Mouse (Mus musculus) monocyte, adult 2 months (primary cell): Measurements from ENCODE around the gene Cd2.

Experiments used
- DNase-seq, 2 experiments: peaks; one replicate each; pipeline ENCODE4 v3.0.0; 2022; ENCODE audit warnings: low spot score in 2 of 2, low read depth in 1 of 2

Cd2 gene

DNA sequence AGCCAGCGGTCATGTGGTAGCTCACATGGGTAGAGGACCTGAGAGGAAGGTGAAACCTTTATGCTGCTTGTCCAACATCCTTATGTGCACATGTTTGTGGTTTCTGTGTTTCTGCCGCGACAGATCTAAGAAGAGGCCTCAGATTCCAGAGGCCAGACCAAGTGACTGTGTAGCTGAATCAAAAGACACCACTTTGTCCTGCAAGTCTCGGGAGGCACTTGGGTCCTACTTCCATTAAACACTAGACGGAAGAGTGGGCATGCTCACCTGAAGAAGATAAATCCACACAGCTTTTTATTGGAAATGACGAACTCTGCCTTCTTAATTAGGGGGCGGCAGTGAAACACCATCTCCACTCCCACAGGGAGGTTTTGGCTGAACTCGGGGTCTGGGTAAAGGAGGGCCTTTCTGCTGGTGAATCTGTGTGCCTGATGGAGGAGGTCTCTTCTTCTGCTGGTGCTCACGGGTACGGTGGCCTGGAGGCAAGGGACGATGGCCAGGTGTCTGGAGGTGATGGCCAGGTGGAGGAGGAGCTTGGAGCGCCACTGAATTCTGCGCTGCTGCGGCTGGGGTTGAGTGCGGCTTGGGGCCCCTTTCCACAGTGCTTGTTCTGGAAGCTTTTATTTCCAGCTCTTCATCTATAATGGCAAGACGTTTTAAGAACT is 12.0 kb downstream of the Cd2 start:
- DNase-seq: no peak

DNA sequence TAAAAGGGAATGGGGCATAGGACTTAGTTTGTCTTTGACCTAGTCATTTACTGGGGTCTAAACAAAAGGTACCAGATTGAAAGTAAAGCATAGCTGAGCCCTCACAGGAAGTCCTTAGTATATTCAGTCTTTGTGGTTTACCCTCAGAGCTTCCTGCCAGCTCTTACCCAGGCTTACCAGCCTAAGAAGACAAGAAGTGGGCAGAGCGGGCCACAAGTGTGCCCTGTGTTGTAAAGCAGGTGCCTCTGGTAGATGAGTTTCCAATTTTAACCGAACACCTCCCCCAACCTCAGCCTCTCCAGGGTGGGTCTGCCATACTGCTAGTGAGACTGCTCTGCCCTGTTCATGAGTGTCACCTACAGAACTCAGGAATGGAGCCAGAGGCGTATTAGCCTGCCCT is 12.9 kb downstream of the Cd2 start:
- no peak for DNase-seq

DNA sequence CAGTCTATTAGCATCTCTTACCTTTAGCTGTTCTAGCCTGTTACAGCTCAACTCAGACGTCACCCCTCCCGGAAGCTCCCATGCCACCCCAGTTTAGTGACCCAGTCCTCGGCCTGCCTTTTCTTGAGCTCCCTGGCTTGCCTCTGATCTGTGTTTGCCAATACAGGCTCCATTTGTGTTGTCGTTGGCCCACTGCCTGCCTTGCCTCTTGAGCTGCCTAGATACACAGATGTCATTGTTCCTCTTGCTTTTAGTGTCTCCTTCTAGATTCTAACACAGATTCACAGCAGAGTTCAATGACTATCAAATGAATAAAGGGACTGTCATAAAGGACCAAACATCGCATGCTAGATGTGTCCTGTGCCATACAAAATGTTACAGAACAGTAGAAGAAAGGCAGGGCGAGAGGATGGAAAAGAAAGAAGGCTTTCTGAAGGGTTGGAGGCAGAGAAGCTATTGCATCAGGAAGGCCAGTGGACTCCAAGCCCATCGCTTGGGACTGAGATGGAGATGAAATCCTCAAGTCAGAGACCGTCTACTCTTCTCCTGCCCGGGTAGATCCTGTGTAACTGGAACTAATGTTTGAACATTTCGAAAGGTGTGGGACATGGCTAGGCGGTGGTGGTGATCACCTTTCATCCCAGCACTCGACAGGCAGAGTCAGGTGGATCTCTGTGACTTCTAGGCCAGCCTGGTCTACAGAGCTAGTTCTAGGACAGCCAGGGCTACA is 13.5 kb downstream of the Cd2 start:
- no peak for DNase-seq

DNA sequence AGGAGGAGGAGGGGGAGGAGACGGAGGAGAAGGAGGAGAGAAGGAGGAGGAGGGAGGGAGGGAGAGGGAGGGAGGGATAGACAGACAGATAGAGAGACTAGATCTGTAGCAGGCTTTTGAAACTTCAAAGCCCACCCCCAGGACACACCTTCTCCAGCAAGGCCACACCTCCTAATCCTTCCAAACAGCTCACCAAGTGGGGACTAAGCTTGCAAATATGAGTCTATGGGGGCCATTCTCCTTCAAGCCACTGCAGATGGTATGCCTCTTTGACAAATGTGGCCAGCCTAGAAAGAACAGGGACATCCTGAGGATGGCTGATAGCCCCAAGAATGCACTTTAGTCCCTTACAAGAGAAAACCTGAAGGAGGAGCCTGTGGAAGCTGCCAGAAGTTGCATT is 15.6 kb downstream of the Cd2 start:
- no peak for DNase-seq

DNA sequence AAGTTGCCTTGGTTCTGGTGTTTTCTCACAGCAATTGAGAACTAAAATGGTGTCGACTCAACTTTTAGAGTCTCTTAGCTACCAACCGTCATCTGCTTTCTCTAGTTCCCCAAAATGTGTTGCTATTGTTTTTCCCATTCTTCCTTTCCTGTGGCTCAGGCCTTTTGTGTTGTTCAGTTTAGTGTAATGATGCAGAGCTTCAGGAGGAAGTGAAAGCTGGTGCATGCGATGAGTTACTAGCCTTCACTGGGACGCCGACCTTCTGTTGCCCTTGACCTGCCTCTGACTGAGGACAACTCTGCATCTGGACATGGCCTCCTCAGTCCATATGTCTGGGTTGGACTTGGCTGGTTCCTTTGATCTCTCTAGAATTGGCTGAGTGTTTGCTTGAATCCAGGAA is 16.9 kb downstream of the Cd2 start:
- DNase-seq: no peak

DNA sequence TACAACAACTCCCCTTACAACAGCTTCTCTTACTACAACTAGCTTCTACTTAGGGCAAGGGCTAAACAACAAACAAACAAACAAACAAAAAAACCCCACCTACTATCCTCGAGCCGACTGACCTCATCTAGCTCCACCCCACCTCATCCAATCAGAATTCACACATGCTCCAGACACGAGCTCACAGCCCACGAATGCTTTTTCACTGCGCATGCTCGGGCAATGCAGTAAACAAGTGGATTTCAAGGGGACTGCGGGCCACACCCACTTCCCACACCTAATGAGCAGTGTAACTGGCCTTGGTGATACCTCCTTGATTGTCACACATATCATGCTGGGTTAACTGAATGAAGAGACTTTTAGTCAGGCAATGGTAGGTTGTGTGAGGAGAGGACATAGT is 19.4 kb downstream of the Cd2 start:
- DNase-seq: no peak

DNA sequence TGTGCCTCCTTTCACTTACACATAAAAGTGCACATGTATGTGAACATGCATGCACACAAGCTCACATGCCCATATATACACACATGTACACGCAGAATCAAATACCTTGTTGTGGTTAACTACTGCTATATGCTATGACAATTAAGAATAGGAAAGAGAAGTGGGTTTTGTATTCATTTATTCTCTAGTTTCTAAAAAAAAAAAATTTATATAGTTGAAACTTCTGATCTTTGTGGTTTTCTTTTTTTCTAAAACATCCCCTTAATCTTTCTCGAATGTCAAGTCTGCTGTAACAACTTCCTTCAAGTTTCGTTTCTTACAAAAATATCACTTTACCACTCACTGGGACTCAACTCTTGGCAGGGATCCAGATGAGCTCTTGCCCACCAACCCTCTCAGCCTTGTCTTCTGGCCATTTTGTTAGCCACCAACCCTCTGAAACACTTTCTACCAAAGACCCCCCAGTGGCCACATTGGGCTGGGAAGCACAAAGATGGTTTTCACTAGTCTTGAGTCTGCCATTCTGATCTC is 22.1 kb downstream of the Cd2 start:
- no peak for DNase-seq

DNA sequence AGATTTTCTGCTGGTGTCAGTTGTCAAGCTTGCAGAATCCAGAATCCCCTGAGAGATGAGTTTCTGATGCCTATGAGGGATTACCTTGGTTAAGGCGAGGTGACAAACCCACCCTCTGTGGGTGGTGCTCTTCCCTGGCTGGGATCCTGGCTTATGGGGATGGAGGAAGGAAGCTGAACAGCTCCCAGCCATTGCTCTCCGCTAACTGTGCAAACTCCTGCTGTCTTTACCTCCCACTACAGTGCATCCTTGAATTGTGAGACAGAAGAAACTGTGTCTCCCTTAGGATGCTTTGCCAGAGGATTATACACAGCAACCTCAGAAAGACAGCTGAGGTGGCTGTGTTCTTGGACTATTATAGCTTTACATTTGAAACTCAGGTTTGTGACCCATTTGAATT is 28.8 kb downstream of the Cd2 start:
- no peak for DNase-seq

DNA sequence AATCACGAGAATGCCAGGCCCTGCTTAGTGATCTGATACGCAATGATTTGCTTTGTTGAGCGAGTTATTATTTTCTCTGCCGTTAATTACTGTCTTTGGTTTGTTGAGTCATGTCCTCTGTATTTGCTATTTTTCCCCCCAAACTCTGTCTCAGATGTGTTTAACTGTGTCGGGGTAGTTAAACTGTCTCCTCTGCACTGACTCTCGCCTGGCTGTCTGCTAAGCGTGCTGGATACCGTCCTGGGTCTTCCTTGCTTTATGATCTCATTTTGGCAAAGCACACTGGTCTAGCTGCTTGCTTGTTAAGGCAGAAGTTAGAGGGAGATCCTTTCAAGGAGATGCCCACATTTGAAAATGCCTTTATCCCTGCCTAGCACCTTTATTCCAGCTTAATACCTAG is 31.6 kb downstream of the Cd2 start:
- no peak for DNase-seq

DNA sequence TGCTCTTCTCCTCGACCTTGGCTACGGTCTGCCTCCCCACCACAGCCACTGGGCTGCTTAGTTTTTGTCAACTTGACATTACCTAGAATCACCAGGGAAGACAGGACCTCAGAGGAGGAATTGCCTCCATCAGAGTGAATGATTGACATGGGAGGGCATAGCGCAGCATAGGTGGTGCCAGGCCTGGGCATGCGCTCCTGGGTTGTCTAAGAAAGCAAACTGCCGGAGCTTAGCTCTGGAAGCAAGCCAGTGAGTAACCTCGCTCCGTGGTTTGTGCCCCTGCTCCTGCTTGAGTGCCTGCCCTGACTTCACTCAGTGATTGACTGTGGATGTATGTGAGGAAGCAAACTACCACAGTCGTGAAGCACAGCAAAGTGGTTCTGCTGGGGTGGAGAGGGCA is 35.6 kb downstream of the Cd2 start:
- no peak for DNase-seq

DNA sequence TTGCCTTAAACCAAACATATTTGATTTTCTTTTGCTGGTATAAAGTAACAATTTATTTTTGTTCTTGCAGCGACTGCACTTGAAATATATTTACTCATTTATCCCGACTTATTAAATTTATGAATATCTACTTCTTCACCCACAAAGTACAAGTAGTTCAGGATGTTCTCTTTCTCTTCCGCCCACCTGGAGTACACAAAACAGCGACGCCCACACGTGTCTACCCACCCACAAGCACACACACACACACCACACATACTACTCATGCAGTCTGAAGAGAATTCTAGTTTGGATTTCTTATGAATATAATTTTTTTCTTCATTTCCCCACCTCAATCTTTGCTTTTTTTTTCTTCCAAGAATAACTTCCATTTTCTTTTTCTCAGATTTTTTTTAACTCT is 37.9 kb downstream of the Cd2 start:
- DNase-seq: no peak

DNA sequence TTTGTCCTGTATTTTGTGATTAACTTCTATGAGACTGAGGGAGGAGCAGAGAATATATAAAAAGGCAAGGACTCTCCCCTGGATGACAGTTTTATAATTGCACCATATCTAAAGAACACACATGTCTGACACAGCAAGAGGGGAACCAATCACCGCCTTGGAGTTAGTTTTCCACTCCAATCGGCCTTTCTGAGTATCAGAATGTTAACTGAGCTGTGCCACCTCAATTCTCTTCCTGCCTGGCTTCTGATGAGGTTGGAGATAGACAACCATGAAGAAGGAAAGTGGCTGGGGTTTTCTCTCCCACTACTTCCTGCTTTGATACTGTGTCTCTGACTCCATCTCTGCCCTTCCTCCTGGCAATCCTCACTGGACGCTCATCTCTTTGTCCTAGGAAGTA is 42.5 kb downstream of the Cd2 start:
- no peak for DNase-seq

DNA sequence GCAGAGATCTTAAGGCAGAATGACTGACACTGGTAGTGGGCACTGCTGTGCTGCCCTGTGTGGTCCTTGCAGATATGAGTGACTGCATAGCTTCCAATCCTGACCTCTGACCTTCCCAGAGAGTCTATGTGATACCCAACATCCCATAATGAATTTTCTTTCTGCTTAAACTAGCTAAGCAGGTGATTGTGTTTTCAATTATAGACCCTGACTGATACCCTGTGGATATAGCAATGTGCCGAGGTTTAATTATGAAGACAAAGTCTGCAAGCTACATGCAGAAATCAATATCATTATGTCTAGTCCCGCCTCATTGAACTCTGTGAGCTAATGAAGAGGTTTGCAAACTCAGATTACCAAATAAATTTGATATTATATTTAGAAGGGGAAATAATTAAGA is 44.7 kb downstream of the Cd2 start:
- DNase-seq: no peak

DNA sequence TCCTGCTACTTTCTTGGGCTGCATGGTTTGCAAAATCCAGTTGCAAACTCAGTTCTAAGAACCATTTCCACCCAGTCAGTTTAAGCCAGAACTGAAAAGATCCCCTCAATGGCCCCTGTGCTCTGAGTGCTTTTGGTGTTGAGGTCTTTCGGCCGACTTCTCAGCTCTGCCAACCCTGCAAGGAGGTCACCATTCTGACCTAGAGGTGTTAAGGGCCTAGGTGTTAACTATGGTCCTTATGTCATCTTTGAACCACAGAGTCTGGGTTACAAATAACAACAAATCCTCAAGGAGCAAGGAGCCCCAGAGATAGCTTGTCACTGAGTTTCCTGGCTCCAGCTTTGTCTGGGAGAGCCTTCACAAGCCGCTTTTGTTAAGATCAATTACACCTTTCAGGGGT is 45.9 kb downstream of the Cd2 start:
- DNase-seq: no peak

DNA sequence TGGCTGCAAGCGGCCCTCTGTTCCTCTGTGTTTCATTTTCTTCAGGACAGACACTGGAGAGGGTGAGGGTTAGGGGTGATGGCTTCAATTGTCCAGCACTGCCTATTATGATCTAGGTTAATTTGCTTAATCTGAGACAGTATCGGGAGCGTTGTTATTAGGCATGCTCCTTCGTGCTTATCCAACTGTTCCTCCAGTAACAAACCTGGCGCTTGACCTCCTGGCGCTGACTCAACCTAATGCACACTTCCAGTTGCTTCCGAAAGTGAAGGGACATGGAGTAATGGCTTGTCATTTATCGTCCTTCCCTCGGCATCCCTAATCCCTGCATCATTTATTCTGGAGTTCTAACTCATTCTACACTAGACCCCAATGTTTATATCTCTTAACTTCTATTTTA is 46.9 kb downstream of the Cd2 start:
- DNase-seq: no peak

DNA sequence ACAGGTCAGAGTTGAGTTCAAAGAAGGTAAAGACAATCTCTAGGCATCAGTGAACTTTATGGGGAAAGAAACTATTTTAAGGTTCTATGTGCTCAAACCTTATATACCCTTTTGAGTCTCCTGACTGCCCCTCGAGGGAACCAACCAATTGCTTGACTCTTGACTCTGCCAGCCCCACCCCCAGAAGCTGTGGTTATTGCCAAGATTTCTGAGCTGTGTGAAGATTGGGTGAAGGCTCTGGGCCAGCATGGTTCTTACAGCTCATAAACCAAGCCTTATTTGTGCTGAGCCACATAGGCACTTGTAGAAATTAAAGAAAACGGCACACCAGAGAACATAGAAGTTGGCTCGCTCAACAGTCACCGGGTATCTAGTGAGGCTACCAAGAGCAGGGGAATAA is 48.5 kb downstream of the Cd2 start:
- no peak for DNase-seq

DNA sequence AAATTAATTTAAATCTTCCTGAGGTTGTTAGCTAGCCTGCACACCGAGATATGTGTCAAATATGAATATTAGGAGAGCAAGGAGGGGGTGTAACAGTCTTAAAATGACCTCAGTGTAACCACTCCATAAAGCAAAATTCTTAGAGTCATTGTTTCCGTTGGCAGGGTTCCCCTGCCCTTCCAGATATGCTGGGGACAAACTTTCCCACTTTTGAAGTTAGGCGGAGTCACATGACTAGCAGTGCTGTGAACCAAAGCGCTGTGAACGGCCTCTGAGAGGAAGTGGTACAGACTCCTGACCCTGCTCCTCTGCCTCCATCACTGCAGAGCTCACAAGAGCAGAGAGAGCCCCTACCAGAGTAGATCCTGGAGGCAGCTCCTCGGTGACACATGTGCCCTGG is 49.0 kb downstream of the Cd2 start:
- no peak for DNase-seq

DNA sequence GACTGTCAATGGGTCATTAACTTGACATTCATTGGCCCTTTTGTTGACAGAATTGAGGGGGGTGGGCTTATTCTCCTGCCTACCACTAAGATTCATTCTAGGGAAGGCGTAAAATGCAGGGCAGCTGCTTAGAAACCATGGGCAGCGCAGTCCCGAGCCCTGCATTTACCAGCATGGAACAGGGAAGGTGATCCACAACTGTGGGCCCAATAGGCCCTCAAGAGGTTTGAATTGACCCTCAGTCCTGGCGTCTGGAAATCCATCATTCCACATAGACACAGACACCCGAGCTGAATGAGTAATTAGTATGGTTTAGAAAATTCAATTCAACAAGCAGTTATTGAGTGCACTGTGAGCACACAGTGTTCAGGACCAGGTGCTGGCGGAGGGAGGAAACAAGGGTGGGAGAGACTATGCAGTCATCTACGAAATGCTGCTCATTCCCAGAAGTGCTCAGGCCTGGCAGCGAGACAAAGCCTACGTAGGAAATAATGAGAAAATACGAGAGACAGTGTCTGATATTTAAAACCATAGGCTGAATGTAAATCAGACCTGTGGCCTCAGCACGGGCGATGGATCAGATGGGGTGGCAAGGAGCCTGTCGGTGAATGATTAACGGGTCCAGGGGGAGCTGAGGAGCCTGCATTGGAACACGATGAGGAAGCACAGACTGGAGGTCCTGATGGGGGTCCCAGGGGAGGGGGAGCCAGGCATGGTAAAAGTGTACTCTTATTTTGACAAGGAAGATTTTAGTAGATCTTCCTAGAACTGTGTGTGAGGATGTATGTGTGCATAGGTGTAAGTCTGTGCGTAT is 50.5 kb downstream of the Cd2 start:
- DNase-seq: no peak

DNA sequence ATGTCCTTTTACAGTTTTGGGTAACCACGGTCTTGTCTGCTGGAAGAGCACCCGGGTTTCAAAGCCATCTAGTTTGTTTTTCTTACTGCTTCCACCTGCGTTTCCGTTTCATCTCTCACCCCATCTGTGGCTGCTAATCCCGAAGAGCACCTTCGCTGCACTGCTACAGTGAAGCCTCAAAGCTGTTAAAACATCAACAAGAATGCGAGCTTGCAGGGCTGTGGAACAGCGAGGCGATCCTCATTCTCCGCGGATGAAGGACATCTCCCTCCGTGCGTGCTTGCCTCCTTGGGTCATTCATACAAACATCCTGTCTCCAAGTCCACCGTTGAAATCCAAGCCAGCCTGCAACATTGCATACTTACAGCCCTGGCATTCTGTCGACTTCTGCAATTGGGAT is 51.5 kb downstream of the Cd2 start:
- no peak for DNase-seq

DNA sequence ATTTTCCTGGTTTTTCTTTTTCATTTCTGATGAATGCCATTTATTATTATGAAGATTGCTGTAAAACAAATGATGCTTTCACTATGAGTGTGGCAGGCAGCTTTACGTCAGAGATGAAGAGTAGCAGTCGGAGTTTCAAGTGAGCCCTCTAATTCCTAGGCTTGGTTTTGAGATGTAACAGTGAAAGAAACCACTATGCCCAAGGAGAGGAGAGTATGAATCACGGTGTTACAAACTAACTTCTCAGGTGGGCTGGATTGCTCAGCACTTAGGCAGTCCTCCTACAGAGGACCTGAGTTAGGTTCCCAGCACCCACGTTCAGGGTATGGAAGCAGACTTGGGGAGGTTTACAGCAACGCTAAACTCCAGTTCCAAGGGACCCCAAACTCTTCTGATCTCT is 52.4 kb downstream of the Cd2 start:
- DNase-seq: no peak

DNA sequence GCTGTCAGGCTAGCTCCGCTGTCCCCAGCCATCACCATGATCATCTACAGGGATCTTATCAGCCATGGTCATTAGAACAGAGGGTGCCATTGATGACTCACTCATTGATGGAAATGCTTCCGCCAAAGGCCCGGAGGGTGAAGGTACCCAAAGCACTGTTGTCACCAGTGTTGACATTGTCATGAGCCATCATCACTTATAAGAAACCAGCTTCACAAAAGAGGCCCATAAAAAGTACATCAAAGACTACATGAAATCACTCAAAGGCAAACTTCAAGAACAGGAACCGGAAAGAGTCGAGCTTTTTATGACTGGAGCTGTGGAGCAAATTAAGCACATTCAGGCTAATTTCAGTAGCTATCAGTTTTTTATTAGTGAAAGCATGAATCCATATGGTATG is 54.3 kb downstream of the Cd2 start:
- DNase-seq: no peak

DNA sequence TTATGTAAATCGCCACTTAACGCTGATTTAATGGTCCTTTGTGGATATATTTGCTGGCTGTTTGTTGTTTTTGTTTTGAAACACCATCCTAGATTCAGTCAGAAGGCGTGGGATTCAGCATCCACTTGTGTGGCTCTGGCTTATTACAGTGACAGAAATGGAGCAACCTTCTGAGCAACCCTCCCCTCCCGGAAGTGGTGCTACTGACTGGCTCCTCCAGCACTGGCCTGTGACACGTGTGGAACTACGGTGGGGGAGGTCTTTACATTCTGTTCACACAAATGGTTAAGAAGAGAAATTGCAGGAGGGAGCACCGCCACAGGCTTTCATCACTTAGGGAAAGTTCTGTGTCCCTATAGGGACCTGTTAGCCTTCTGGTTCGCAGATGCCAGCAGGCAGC is 55.2 kb downstream of the Cd2 start:
- DNase-seq: no peak
